Mouse (Mus musculus) brain, adult 2 months (tissue): ENCODE data around the gene Stoml3.

ENCODE experiments used
- DNase-seq: peaks from one replicate; pipeline ENCODE4 v3.0.0; 2011; ENCODE audit warnings: low read depth, low spot score

Stoml3 gene

GRCm38 (mm10) chr3:53477468-53477867 is 11.0 kb upstream of the Stoml3 start:
- no peak for DNase-seq

GRCm38 (mm10) chr3:53478419-53479046 is 9.9 kb upstream of the Stoml3 start:
- DNase-seq, result no peak

GRCm38 (mm10) chr3:53483414-53484059 is 4.9 kb upstream of the Stoml3 start:
- no peak for DNase-seq

DNA sequence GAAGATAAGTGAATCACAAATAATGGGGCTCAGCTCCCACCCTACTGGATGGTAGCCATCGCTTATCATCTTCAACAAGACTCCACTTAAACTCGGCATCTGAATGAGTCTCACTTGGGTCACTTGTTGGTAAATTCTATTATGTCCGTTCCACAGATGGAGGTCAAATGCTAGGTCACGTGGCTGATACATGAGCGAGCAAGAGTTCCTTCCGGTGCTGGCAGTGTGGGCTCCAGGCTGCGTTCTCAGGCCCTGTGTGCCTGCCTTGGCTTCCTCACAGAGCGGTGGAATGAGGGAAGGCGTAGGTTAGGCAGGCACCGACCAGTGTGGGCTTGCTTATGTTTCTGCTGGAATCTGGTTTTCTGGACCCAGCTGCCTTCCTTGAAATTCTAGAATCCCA is 1.9 kb upstream of the Stoml3 start:
- DNase-seq, result no peak

DNA sequence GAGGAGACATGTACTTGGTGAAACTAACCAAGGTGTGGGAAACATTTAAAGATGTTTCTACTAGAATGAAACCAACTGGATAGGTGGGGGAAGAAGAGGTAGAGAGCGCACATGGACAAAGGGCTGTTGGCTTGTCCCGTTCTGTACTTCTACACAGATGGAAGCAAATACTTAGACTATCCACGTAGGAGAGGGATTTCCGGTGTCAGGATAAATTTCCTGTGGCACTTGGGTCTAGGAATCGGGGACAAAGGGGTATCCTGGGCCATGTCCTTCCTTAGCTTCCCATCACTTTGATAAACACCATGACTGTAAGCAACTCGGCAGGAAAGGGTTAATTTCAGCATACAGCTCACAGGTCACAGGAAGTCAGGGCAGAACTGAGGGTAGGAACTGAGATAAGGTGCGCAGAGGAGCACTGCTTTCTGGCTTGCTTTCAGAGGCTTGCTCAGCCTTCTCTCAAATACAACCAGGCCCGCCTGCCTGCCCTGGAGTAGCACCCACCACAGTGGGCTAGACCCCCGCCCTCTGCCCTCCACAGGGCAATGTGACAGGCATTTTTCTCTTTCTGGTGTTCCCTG is 1.4 kb upstream of the Stoml3 start:
- DNase-seq, result no peak

GRCm38 (mm10) chr3:53498351-53498905 is 10.0 kb downstream of the Stoml3 start:
- DNase-seq, result no peak

- peak; percentile 66 for DNase-seq
These were observed 14.0 kb downstream of the Stoml3 start for GRCm38 (mm10) chr3:53502428-53502827.

DNA sequence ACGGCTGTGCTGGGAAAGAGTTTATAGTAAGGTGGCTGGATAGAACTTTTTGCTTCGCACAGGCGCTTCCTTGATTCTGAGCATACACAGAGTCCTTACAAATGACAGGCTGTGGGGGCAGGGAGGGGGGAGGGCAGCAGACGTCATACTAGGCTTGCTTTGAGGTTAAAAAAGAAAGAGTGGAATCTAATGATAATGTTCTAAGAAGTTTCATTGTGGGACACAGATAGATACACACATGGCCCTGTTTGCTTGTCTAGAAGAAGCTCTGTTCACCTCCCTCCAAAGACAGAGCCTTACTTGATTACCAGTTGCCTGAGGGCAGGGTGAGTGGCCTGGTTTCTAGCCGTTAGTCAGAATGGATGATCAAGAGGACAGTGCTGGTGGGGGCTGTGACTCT is 24.6 kb downstream of the Stoml3 start:
- DNase-seq, result no peak

DNA sequence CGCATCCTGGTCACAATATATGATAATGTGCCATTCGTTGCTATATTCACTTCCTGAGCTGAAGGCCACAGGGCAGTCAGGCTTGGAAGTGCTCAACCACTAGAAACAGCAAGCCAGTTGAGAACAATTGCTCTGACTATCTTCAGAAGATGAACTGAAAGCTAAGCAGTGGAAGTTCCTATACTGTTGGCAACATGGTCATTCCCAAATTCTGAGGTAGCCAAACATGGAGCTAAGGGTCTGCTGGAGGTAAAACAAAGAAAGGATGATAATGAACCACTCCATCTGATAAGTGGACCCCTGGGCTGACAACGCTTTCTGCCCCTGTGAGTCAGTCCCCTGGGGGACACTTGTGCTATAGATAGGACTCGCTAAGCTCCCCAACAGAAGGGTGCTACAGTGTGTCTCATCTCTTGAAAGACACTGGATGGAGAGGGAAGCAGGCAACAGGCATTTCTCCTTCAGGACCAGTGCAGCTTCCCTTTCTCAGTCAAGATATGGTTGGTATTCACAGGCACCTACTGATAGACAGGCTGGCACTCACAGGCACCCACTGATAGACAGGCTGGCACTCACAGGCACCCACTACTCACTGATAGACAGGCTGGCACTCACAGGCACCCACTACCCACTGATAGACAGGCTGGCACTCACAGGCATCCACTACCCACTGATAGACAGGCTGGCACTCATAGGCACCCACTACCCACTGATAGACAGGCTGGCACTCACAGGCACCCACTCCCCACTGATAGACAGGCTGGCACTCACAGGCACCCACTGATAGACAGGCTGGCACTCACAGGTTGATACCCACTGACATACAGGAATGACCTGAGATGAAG is 26.0 kb downstream of the Stoml3 start:
- DNase-seq, result no peak

DNA sequence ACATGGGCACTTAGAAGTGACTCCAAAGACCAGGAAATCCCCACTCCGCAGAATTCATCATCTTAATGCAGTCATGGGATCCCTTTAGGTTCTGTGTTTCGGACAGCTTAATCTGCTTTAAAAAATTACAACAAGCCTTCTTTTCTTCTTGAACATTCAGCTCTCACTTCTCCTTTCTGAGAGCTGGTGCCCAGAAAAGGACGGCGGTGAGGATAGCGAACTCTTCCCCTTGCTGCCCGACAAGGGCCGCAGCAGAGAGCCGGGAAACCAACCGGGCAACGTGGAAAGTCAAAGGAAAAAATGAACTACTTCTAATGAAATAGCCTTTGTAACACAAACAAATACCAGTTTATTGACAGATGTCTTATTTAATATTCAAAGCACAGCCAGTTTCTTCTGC is 34.3 kb downstream of the Stoml3 start:
- DNase-seq, result no peak

DNA sequence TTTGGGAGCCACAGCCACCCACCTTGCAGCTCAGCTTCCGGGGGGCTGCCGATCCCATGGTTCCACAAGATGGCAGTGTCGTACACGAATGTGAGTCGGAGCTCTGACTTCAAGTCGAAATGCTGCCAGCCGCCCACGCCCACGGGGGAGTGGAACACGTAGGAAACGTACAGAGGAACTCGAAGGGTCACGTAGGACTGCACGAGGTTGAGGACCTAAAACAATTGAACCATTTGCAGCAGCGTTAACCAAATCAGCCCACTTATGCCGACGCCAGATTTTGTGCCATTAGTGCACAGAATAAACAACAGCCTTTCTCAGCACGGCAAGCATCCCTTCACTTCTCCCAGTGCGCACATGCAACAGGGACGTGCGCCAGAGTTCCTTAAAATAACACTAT is 37.3 kb downstream of the Stoml3 start:
- DNase-seq, result peak; percentile 91

DNA sequence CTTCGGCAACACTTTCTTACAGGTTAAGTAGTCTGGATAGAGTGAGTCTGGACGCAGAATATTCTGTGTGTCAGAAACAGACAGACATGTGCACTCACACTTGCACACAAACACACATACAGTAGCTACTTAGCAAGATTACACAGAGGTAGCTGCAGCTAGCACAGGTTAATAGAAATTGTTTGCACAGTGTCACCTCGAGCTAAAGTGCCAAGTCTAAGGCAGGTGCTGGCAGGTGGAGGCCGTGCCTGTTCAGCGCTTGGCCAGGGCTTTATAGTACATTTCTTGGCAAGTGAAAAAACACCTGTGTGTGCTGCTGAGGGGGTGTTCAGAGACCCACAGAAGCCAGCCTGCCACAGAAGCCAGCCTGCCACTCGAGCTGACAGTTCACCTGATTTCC is 41.9 kb downstream of the Stoml3 start:
- no peak for DNase-seq

DNA sequence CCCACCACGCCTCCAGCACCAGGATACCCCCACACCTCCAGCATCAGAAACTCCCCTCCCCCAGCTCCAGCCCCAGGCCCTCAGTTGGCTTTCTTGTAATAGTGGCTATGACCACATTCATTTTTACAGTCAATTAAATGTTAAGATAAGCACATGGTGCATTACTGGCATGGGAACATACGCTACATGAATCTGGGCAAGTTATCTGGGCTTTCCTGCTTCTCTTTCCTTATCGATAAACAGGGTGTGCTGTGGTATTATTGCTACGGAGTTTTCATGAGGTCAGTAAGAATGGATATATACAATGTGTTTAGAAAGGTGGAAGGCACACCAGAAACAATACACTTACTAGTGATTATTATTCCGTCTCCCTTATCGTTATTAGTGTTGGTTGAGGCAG is 43.6 kb downstream of the Stoml3 start:
- DNase-seq, result no peak

- no peak for DNase-seq
These were observed 64.2 kb downstream of the Stoml3 start for GRCm38 (mm10) chr3:53552691-53553090.

GRCm38 (mm10) chr3:53555031-53555952 is 66.8 kb downstream of the Stoml3 start:
- DNase-seq, result no peak

DNA sequence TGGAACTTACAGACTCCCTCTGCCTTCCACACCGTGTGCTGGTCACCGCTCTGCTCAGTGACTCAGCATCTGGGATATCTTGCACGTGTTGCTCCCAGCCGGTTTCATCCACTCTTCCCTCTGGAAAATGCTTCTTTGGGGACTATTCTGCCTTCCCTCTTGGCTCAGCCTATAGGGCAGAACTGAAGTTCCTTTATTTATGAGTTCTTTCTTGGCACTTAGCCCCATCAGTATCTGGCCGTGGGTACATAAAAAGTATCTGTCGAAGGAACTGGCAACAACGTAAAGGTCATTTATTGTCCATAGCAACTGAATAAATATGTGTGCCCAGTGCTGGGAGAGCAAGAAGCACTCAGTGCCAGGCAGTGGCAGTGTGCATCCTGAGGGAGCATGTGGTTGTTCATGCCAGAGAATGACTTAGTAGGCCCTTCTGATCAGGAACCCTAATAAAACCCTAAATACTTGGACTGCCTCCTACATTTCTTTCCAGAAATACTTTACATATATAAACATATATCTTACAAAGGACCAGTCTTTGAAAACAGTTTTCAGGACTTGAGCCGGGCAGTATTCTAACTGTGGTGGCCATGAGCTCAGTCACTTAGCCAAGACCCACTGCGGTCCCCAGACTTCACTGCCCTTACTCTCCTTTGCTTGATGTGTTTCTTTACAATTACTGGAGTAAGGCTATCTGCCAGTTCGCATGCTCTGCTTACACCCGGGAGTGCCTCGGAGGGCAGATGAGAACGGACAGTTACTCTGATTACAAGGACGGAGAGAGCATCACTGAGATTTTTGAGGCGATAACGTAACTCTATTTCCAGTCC is 69.1 kb downstream of the Stoml3 start:
- DNase-seq, result peak; percentile 5
